Comparison of ENCODE assay signal across 8 mouse cellular contexts in the genomic region with DNA sequence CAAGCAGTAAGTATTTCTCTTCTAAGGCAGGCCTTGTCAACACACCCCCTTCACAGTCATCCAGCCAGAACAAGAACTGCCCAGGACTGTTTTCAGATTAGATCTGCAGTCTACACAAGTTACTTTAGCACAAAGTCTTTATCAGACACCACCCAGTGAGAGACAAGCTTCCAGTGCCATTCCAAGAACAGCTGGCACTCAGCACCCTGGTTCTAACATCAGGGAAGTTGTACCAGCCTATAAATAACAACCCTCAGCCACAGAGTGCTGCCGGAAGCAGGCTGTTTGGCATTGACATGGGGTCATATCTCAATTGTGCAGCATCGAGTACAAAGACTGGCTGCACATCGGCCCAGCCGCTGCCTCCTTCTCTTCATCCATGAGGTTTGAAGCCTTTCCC. TPM values are rescaled to one million over a fixed set of nuclear protein-coding genes. Genes with fewer than 3 reads are reported as not detected.
DNase-seq lines count a peak whose midpoint lies in the region; ATAC-seq and TF ChIP-seq lines count a peak whose summit lies in the region.

No protein-coding gene starts in this region.

- no peak for ATAC-seq in forebrain, embryonic 12.5 days (ENCODE audit: low FRiP score)
- ATAC-seq in forebrain, embryonic 11.5 days (replicated peaks; ENCODE audit: low FRiP score), result no peak
- ATAC-seq in lung, embryonic 15.5 days (ENCODE audit: borderline replicate concordance, extremely low read depth, low FRiP score, low TSS enrichment), result peak; percentile 59
- peak; percentile 75 for ATAC-seq in stomach, postnatal 0 days (ENCODE audit: low FRiP score, low TSS enrichment)

- H3K4me3 ChIP-seq in forebrain, embryonic 12.5 days (replicated peaks), result no peak overlapping the region
- H3K4me3 ChIP-seq in forebrain, embryonic 11.5 days (ENCODE audit: low read depth, low read length), result no peak overlapping the region
- H3K4me3 ChIP-seq in embryonic facial prominence, embryonic 10.5 days, result peak overlapping the region; percentile 22; the same call in 1 of the 2 replicates
- H3K4me3 ChIP-seq in lung, embryonic 15.5 days, result no peak overlapping the region
- no peak overlapping the region for H3K4me3 ChIP-seq in stomach, postnatal 0 days (ENCODE audit: low read depth, low read length)

- no peaks in the 10 kb centered on the region for H3K36me3 ChIP-seq in forebrain, embryonic 12.5 days (replicated peaks)
- no peaks in the 10 kb centered on the region for H3K36me3 ChIP-seq in forebrain, embryonic 11.5 days (ENCODE audit: control insufficient read depth, insufficient read depth, low read length)
- no peaks in the 10 kb centered on the region for H3K36me3 ChIP-seq in embryonic facial prominence, embryonic 10.5 days (replicated peaks)
- no peaks in the 10 kb centered on the region for H3K36me3 ChIP-seq in lung, embryonic 15.5 days
- no peaks in the 10 kb centered on the region for H3K36me3 ChIP-seq in stomach, postnatal 0 days (ENCODE audit: control insufficient read depth, insufficient read depth, low read length)

- peak overlapping the region; percentile 31; the same call in 1 of the 2 replicates for H3K27ac ChIP-seq in forebrain, embryonic 12.5 days
- H3K27ac ChIP-seq in forebrain, embryonic 11.5 days (ENCODE audit: low read depth, low read length), result no peak overlapping the region
- H3K27ac ChIP-seq in embryonic facial prominence, embryonic 10.5 days (replicated peaks), result peak overlapping the region; percentile 73
- peak overlapping the region; percentile 80 for H3K27ac ChIP-seq in lung, embryonic 15.5 days
- H3K27ac ChIP-seq in stomach, postnatal 0 days (replicated peaks), result peak overlapping the region; percentile 67; the same call in 1 of the 2 replicates

- intact Hi-C loops in heart, postnatal 36 days (cut with DNase I), result no loop called here

- TF ChIP-seq CTCF in stomach, postnatal 0 days (IDR thresholded peaks at IDR 0.05; ENCODE audit: low read depth), result no peak

- peaks cover 29% of the 10 kb centered on the region for H3K4me1 ChIP-seq in forebrain, embryonic 12.5 days
- H3K4me1 ChIP-seq in forebrain, embryonic 11.5 days (replicated peaks; ENCODE audit: control insufficient read depth, insufficient read depth, low read length), result peaks cover 8% of the 10 kb centered on the region; the same call in 1 of the 2 replicates
- peaks cover 36% of the 10 kb centered on the region for H3K4me1 ChIP-seq in embryonic facial prominence, embryonic 10.5 days
- peaks cover 34% of the 10 kb centered on the region for H3K4me1 ChIP-seq in lung, embryonic 15.5 days
- H3K4me1 ChIP-seq in stomach, postnatal 0 days (replicated peaks; ENCODE audit: control insufficient read depth, insufficient read depth), result peaks cover 3% of the 10 kb centered on the region; the same call in 1 of the 2 replicates

- H3K27me3 ChIP-seq in forebrain, embryonic 12.5 days, result peaks cover 3% of the 10 kb centered on the region
- no peaks in the 10 kb centered on the region for H3K27me3 ChIP-seq in forebrain, embryonic 11.5 days (ENCODE audit: control insufficient read depth, insufficient read depth, low read length)
- peaks cover 6% of the 10 kb centered on the region; the same call in 1 of the 2 replicates for H3K27me3 ChIP-seq in embryonic facial prominence, embryonic 10.5 days (replicated peaks; ENCODE audit: low read depth, poor library complexity, severe bottlenecking)
- H3K27me3 ChIP-seq in lung, embryonic 15.5 days, result no peaks in the 10 kb centered on the region
- no peaks in the 10 kb centered on the region for H3K27me3 ChIP-seq in stomach, postnatal 0 days (ENCODE audit: control insufficient read depth, insufficient read depth, low read length)

- WGBS in forebrain, embryonic 12.5 days, result 28% methylated on average over 4 of the region's 4 CpGs
- WGBS in forebrain, embryonic 11.5 days, result 37% methylated on average over 4 of the region's 4 CpGs
- WGBS in embryonic facial prominence, embryonic 10.5 days, result 18% methylated on average over 4 of the region's 4 CpGs
- WGBS in lung, embryonic 15.5 days, result 11% methylated on average over 4 of the region's 4 CpGs
- 23% methylated on average over 4 of the region's 4 CpGs for WGBS in stomach, postnatal 0 days

- no peak overlapping the region for H3K9ac ChIP-seq in forebrain, embryonic 12.5 days
- no peak overlapping the region for H3K9ac ChIP-seq in forebrain, embryonic 11.5 days (ENCODE audit: low read length)
- no peak overlapping the region for H3K9ac ChIP-seq in lung, embryonic 15.5 days
- H3K9ac ChIP-seq in stomach, postnatal 0 days (ENCODE audit: low read length), result no peak overlapping the region

- DNase-seq in forebrain, embryonic 11.5 days (ENCODE audit: low spot score), result no peak
- DNase-seq in embryonic facial prominence, embryonic 10.5 days (ENCODE audit: low spot score), result peak; percentile 19
- DNase-seq in heart, postnatal 36 days, result peak; percentile 52 to 56
- peak; percentile 49 for DNase-seq in stomach, postnatal 0 days (ENCODE audit: low spot score)
- DNase-seq in layer of hippocampus, postnatal 25 days (ENCODE audit: extremely low spot score in 1 of 2, low spot score in 1 of 2), result no peak
- DNase-seq in right cerebral cortex, adult 18-20 months, result no peak

- H3K4me2 ChIP-seq in forebrain, embryonic 12.5 days, result peak overlapping the region; percentile 17
- no peak overlapping the region for H3K4me2 ChIP-seq in forebrain, embryonic 11.5 days (ENCODE audit: low read depth, low read length, severe bottlenecking)
- H3K4me2 ChIP-seq in lung, embryonic 15.5 days, result peak overlapping the region; percentile 37
- peak overlapping the region; percentile 32; the same call in 1 of the 2 replicates for H3K4me2 ChIP-seq in stomach, postnatal 0 days (replicated peaks; ENCODE audit: low read depth)

- H3K9me3 ChIP-seq in forebrain, embryonic 12.5 days, result no peaks in the 10 kb centered on the region
- H3K9me3 ChIP-seq in forebrain, embryonic 11.5 days (ENCODE audit: control insufficient read depth, low read length), result no peaks in the 10 kb centered on the region
- H3K9me3 ChIP-seq in embryonic facial prominence, embryonic 10.5 days, result no peaks in the 10 kb centered on the region
- H3K9me3 ChIP-seq in lung, embryonic 15.5 days, result no peaks in the 10 kb centered on the region
- no peaks in the 10 kb centered on the region for H3K9me3 ChIP-seq in stomach, postnatal 0 days (ENCODE audit: control insufficient read depth, low read length)

- no peak for TF ChIP-seq EP300 in stomach, postnatal 0 days (optimal IDR thresholded peaks at IDR 0.05)

RNA-seq across cellular contexts. Expression of a gene that starts 21.0 kb away (rescaled TPM):
- 16.6 and 17.8 TPM in 2 replicates for polyA plus RNA-seq in forebrain, embryonic 12.5 days (2016; fragmentation: Nextera tagmentation; extraction: Ambion mirVana)
- polyA plus RNA-seq in forebrain, embryonic 11.5 days (2014; fragmentation: Nextera tagmentation; extraction: Ambion mirVana), result 7.3 and 9.5 TPM in 2 replicates
- polyA plus RNA-seq in embryonic facial prominence, embryonic 10.5 days (2016; fragmentation: Nextera tagmentation; extraction: Ambion mirVana), result 2.3 and 2.6 TPM in 2 replicates
- 1 to 10 TPM; 5.7 to 5.9 TPM for total RNA-seq in heart, postnatal 36 days (2021)
- 5.1 and 5.4 TPM in 2 replicates for polyA plus RNA-seq in lung, embryonic 15.5 days (2015; fragmentation: Nextera tagmentation; extraction: Ambion mirVana)
- polyA plus RNA-seq in stomach, postnatal 0 days (2015; fragmentation: Nextera tagmentation; extraction: Ambion mirVana), result 1.6 and 1.8 TPM in 2 replicates
- total RNA-seq in layer of hippocampus, postnatal 25 days (2021), result 10 to 100 TPM; 76.0 to 81.4 TPM

Comparison
In these comparisons a context has a peak if more than half of its experiments do, and no peak if none do; other contexts are left out.
1. ATAC-seq: peak in lung, embryonic 15.5 days (single experiment) and stomach, postnatal 0 days (single experiment); none in forebrain, embryonic 12.5 days (single experiment) and forebrain, embryonic 11.5 days (single experiment).
2. DNase-seq: peak in embryonic facial prominence, embryonic 10.5 days (single experiment), heart, postnatal 36 days (2 of 2) and stomach, postnatal 0 days (single experiment); none in forebrain, embryonic 11.5 days (single experiment), layer of hippocampus, postnatal 25 days (0 of 2) and right cerebral cortex, adult 18-20 months (single experiment).